Comparison of ENCODE assay signal across 8 mouse cellular contexts in the genomic region with DNA sequence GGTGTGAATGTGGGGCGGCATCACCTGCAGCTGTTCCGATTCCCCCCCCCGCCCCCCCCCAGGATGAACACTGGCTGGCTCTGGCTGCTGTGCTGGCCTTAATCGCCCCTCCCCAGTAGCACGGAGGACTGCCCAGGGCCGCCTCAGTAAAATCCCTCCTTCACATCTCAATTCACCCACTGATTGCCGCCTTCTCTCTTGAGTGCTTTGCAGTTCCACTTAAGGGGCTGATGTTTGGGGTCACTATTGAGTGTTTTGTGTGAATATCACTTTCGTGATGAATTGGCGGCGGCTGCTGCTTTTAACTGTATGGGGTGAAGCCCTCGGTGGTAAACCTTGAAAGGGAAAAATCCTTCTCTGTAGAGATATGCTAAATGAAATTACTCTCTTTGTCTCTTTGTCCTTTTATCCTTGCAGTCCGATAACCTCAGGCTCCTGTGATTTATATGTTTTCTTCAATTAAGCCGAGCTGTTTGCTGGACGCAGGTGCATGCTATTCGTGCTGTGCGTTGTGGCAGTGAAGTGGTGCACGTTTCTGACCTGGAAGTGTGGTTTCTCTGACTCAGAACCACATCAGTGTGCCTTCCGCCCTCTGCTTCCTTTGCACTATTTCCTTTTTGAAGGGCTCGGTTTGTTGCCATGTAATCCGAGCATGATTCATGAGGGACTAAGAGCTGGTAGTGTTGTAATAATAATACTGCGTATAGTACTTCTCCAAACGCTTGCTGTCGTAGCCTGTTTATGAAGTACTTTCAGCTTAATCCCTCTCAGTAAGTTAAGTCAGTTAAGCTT. TPM values are rescaled to one million over a fixed set of nuclear protein-coding genes. Genes with fewer than 3 reads are reported as not detected.
DNase-seq lines count a peak whose midpoint lies in the region; ATAC-seq and TF ChIP-seq lines count a peak whose summit lies in the region.

No protein-coding gene starts in this region.

- TF ChIP-seq CTCF in liver, embryonic 14.5 days (IDR thresholded peaks at IDR 0.05; ENCODE audit: low read depth), result no peak

- 24% methylated on average over 23 of the region's 23 CpGs for WGBS in forebrain, embryonic 15.5 days
- WGBS in hindbrain, embryonic 16.5 days, result 33% methylated on average over 21 of the region's 23 CpGs
- WGBS in liver, embryonic 14.5 days (ENCODE audit: insufficient replicate concordance), result 29% methylated on average over 23 of the region's 23 CpGs

- peak; percentile 48; the same call in 1 of the 2 replicates for ATAC-seq in forebrain, embryonic 15.5 days (replicated peaks)
- ATAC-seq in hindbrain, embryonic 16.5 days, result 0 out of 2 replicates have a peak, but pooled peaks have one; percentile 61
- 0 out of 2 replicates have a peak, but pooled peaks have one; percentile 37 for ATAC-seq in liver, embryonic 14.5 days (ENCODE audit: insufficient read depth)
- no peak for ATAC-seq in frontal cortex, adult (ENCODE audit: low TSS enrichment)

- no peak overlapping the region for H3K4me2 ChIP-seq in forebrain, embryonic 15.5 days (replicated peaks)
- peak overlapping the region; percentile 35 for H3K4me2 ChIP-seq in hindbrain, embryonic 16.5 days (ENCODE audit: low read length)
- no peak overlapping the region for H3K4me2 ChIP-seq in liver, embryonic 14.5 days (ENCODE audit: low read depth)

- peaks cover 17% of the 10 kb centered on the region for H3K36me3 ChIP-seq in forebrain, embryonic 15.5 days
- no peaks in the 10 kb centered on the region for H3K36me3 ChIP-seq in hindbrain, embryonic 16.5 days (ENCODE audit: control insufficient read depth, insufficient read depth, low read length)
- H3K36me3 ChIP-seq in liver, embryonic 14.5 days (replicated peaks; ENCODE audit: control insufficient read depth, insufficient read depth, low read depth), result no peaks in the 10 kb centered on the region; the same call in 1 of the 2 replicates

- peak; percentile 34 for DNase-seq in urinary bladder, postnatal 14 days (ENCODE audit: low spot score)
- no peak for DNase-seq in urinary bladder, postnatal 10 days (ENCODE audit: low spot score)
- DNase-seq in liver, embryonic 14.5 days (ENCODE audit: low read depth in 3 of 3, low spot score in 3 of 3), result peak in 1 of 3 experiments; percentile 41
- DNase-seq in natural killer cell, adult 2 months (ENCODE audit: low spot score in 2 of 2), result peak; percentile 81 to 86
- no peak for DNase-seq in cerebellum, adult 9-11 months

- peaks cover 14% of the 10 kb centered on the region for H3K4me1 ChIP-seq in forebrain, embryonic 15.5 days
- H3K4me1 ChIP-seq in hindbrain, embryonic 16.5 days (ENCODE audit: control insufficient read depth, insufficient read depth, low read depth, low read length), result peaks cover 12% of the 10 kb centered on the region
- H3K4me1 ChIP-seq in liver, embryonic 14.5 days (replicated peaks; ENCODE audit: control insufficient read depth in 2 of 2, insufficient read depth in 2 of 2, low read length in 1 of 2), result peaks cover 0 to 14% of the 10 kb centered on the region in 2 experiments; a peak in 1 of 4 replicates

- no peak overlapping the region for H3K9ac ChIP-seq in forebrain, embryonic 15.5 days (replicated peaks)
- no peak overlapping the region; the same call in 1 of the 2 replicates for H3K9ac ChIP-seq in hindbrain, embryonic 16.5 days (ENCODE audit: low read depth, low read length)
- no peak overlapping the region for H3K9ac ChIP-seq in liver, embryonic 14.5 days (replicated peaks)

- no peak overlapping the region for H3K4me3 ChIP-seq in forebrain, embryonic 15.5 days
- H3K4me3 ChIP-seq in hindbrain, embryonic 16.5 days (ENCODE audit: low read length), result no peak overlapping the region
- no peak overlapping the region for H3K4me3 ChIP-seq in liver, embryonic 14.5 days (ENCODE audit: insufficient read depth in 1 of 2, low read depth in 2 of 2, low read length in 2 of 2)

- H3K27me3 ChIP-seq in forebrain, embryonic 15.5 days, result no peaks in the 10 kb centered on the region
- H3K27me3 ChIP-seq in hindbrain, embryonic 16.5 days (replicated peaks; ENCODE audit: control insufficient read depth, insufficient read depth, low read length), result no peaks in the 10 kb centered on the region
- no peaks in the 10 kb centered on the region for H3K27me3 ChIP-seq in liver, embryonic 14.5 days (ENCODE audit: control insufficient read depth, insufficient read depth, low read length)

- no peaks in the 10 kb centered on the region for H3K9me3 ChIP-seq in forebrain, embryonic 15.5 days
- H3K9me3 ChIP-seq in hindbrain, embryonic 16.5 days (ENCODE audit: control insufficient read depth, low read length), result no peaks in the 10 kb centered on the region
- H3K9me3 ChIP-seq in liver, embryonic 14.5 days (ENCODE audit: control insufficient read depth, low read length), result no peaks in the 10 kb centered on the region

- TF ChIP-seq EP300 in liver, embryonic 14.5 days (IDR thresholded peaks at IDR 0.05; ENCODE audit: low read depth), result no peak

- H3K27ac ChIP-seq in forebrain, embryonic 15.5 days (replicated peaks), result 0 out of 2 replicates have a peak overlapping the region, but pooled peaks have one; percentile 2
- peak overlapping the region; percentile 56 for H3K27ac ChIP-seq in hindbrain, embryonic 16.5 days (ENCODE audit: low read depth, low read length)
- H3K27ac ChIP-seq in liver, embryonic 14.5 days, result no peak overlapping the region

RNA-seq across cellular contexts. Expression of a gene that starts 46.6 kb away (rescaled TPM):
- 85.9 and 91.2 TPM in 2 replicates for polyA plus RNA-seq in forebrain, embryonic 15.5 days (2015; fragmentation: Nextera tagmentation; extraction: Ambion mirVana)
- polyA plus RNA-seq in hindbrain, embryonic 16.5 days (2015; fragmentation: Nextera tagmentation; extraction: Ambion mirVana), result 70.0 and 76.4 TPM in 2 replicates
- polyA plus RNA-seq in liver, embryonic 14.5 days (2012; rRNA removed), result 8.3 and 9.5 TPM in 2 replicates
- polyA plus RNA-seq in liver, embryonic 14.5 days (2014; fragmentation: Nextera tagmentation; extraction: Ambion mirVana), result 9.6 and 12.0 TPM in 2 replicates

RNA-seq across cellular contexts. Expression of a gene that starts 47.2 kb away (rescaled TPM):
- polyA plus RNA-seq in forebrain, embryonic 15.5 days (2015; fragmentation: Nextera tagmentation; extraction: Ambion mirVana), result 4.6 and 4.9 TPM in 2 replicates
- 5.2 and 5.9 TPM in 2 replicates for polyA plus RNA-seq in hindbrain, embryonic 16.5 days (2015; fragmentation: Nextera tagmentation; extraction: Ambion mirVana)
- polyA plus RNA-seq in liver, embryonic 14.5 days (2012; rRNA removed), result 1.5 and 1.8 TPM in 2 replicates
- polyA plus RNA-seq in liver, embryonic 14.5 days (2014; fragmentation: Nextera tagmentation; extraction: Ambion mirVana), result 2.3 and 2.7 TPM in 2 replicates

Comparison
In these comparisons a context has a peak if more than half of its experiments do, and no peak if none do; other contexts are left out.
1. DNase-seq: peak in urinary bladder, postnatal 14 days (single experiment) and natural killer cell, adult 2 months (2 of 2); none in urinary bladder, postnatal 10 days (single experiment) and cerebellum, adult 9-11 months (single experiment).